Mouse (Mus musculus) heart, embryonic 14.5 days (tissue): ENCODE measurements around the gene 1700066M21Rik. TPM values are rescaled to one million over a fixed set of nuclear protein-coding genes. Genes with fewer than 3 reads are reported as not detected.

ENCODE experiments used
- ATAC-seq: fragments of 200-750 bp; cut with Nextera tagmentation; 2 replicates; pipeline ENCODE4 v1.8.0; 2017; ENCODE audit warnings: low read depth, moderate TSS enrichment; ENCODE audit not compliant: insufficient number of reproducible peaks, insufficient read depth, low FRiP score
- H3K27ac ChIP-seq, 2 experiments: fragments of 200-500 bp in 1 of 2; fragments of 300-500 bp in 1 of 2; sonication (generic) in 1 of 2; replicated peaks in 1 of 2; 2 replicates each; pipeline ENCODE4 v1.5.1; 2012 to 2014; ENCODE audit warnings: low read depth in 2 of 2, low read length in 2 of 2, control low read depth in 1 of 2, mild to moderate bottlenecking in 1 of 2, mixed read lengths in 1 of 2; ENCODE audit not compliant: control insufficient read depth in 1 of 2, insufficient read depth in 1 of 2
- H3K27me3 ChIP-seq: fragments of 300-500 bp; sonication (generic); 2 replicates; pipeline ENCODE4 v1.6.1; 2014; ENCODE audit warnings: mild to moderate bottlenecking, low read length, control low read depth; ENCODE audit not compliant: control insufficient read depth, insufficient read depth
- H3K36me3 ChIP-seq: fragments of 300-500 bp; sonication (generic); 2 replicates; pipeline ENCODE4 v1.6.1; 2014; ENCODE audit warnings: mild to moderate bottlenecking, control low read depth, low read length, mixed read lengths; ENCODE audit not compliant: control insufficient read depth, insufficient read depth
- H3K4me1 ChIP-seq, 2 experiments: fragments of 200-500 bp in 1 of 2; fragments of 300-500 bp in 1 of 2; sonication (generic) in 1 of 2; 2 replicates each; pipeline ENCODE4 v1.6.1; 2012 to 2014; ENCODE audit warnings: low read length in 2 of 2, control low read depth in 1 of 2, mixed read lengths in 1 of 2; ENCODE audit not compliant: control insufficient read depth in 2 of 2, insufficient read depth in 2 of 2
- H3K4me2 ChIP-seq: fragments of 300-500 bp; sonication (generic); 2 replicates; pipeline ENCODE4 v1.6.1; 2014; ENCODE audit warnings: mild to moderate bottlenecking, low read length
- H3K4me3 ChIP-seq, 2 experiments: fragments of 200-500 bp in 1 of 2; fragments of 300-500 bp in 1 of 2; sonication (generic) in 1 of 2; 2 replicates each; pipeline ENCODE4 v1.5.1; 2012 to 2014; ENCODE audit warnings: low read length in 2 of 2, mild to moderate bottlenecking in 2 of 2, control low read depth in 1 of 2, low read depth in 1 of 2, moderate library complexity in 1 of 2; ENCODE audit not compliant: control insufficient read depth in 1 of 2, insufficient read depth in 1 of 2
- H3K9ac ChIP-seq: fragments of 300-500 bp; sonication (generic); 2 replicates; pipeline ENCODE4 v1.6.1; 2014; ENCODE audit warnings: mild to moderate bottlenecking, low read length
- H3K9me3 ChIP-seq: fragments of 300-500 bp; sonication (generic); 2 replicates; pipeline ENCODE4 v1.6.1; 2016; ENCODE audit warnings: low read length, control low read depth; ENCODE audit not compliant: control insufficient read depth
- WGBS: fragments of 180-500 bp; shearing (Covaris S2); extraction: QIAGEN DNeasy Blood & Tissue Kit; methylation state at CpG from one replicate; pipeline ENCODE4 v1.1.7; 2014; 5-methylcytosine and 5-hydroxymethylcytosine counted together
- polyA plus RNA-seq: library from polyadenylated mRNA; unstranded; fragments of >200 nt; fragmentation: Nextera tagmentation; extraction: Ambion mirVana; gene quantifications from 2 replicates; pipeline ENCODE4 v1.2.1, GENCODE M21; 2014

Gene 1700066M21Rik
- polyA plus RNA-seq, 1 experiment from 2014 or later: 8.7 TPM

DNA sequence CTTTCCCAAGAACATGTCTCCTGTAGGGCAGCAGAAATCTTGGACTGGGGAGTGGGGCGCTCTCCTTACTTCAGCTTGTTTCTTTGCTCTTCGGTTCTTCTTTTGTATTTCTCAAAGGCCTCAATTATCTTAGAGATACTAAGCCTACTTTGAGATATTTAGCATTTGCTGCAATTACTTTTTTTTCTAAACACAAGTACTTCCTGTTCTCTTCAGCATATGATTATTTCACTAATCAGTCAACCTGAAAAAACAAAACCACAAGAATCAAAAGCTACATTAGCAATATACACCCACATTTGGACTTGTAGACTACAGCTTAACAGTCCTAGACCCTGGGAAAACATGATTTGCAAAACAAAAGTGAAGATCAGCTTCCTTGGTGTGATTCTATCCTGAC, 2.1 kb upstream of the 1700066M21Rik start:
- Histone ChIP-seq H3K27me3 (no peaks in the 10 kb centered on the region), H3K4me3 (no peak overlapping the region), H3K9me3 (no peaks in the 10 kb centered on the region), H3K9ac (no peak overlapping the region), H3K4me2 (no peak overlapping the region), H3K27ac (no peak overlapping the region), H3K4me1 (peaks cover 0 to 15% of the 10 kb centered on the region in 2 experiments; a peak in 2 of 4 replicates), H3K36me3 (no peaks in the 10 kb centered on the region)
- ATAC-seq: no peak
- WGBS: 79% methylated on average over 2 of the region's 2 CpGs

DNA sequence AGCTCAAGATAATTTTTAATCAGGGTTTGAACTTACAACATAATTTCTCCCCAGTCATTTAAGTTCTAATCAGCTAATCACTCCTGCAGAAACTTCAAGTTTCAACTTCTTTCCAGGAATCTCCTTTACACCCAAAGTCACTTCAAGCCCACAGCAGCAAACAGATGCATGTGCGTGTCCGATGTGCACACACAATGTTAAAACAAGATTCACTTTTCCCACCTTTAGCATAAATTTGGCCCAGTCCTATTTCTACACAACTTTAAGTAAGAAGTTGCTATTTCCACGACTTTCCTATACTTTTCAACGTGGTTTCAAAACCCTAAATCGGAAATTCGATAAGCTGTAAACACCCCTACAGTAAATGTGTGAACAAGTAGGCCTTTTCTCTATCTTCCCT, 614 bp upstream of the 1700066M21Rik start:
- Histone ChIP-seq H3K4me2 (peak overlapping the region; percentile 70), H3K27ac (peak overlapping the region in 1 of 2 experiments; percentile 37; a peak in 1 of 4 replicates), H3K9me3 (no peaks in the 10 kb centered on the region), H3K27me3 (no peaks in the 10 kb centered on the region), H3K36me3 (no peaks in the 10 kb centered on the region), H3K9ac (peak overlapping the region; percentile 93), H3K4me3 (peak overlapping the region in 1 of 2 experiments; percentile 94; a peak in 2 of 4 replicates), H3K4me1 (peaks cover 0 to 15% of the 10 kb centered on the region in 2 experiments; a peak in 2 of 4 replicates)
- 52% methylated on average over 6 of the region's 6 CpGs for WGBS
- no peak for ATAC-seq

DNA sequence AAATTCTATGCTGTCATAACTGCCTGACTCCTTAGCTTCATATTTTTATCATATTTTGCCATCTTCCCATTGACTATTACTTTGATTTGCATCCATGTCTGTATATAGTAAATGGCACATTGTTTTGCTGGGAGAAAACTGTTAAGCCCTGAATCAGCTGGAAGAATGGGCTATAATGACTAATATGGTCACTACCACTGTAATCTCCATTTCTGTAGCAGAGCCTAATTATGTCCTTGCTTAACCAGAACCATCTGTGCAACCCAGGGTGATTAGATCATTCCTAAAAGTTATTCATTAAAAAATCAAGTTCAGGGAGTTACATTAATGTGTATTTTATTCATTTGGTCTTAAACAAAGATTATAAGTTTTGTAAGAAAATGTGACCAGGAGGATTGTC, 9.1 kb downstream of the 1700066M21Rik start:
- ATAC-seq: no peak
- no peak overlapping the region for H3K4me2 ChIP-seq
- no peak overlapping the region for H3K4me3 ChIP-seq
- peaks cover 39% of the 10 kb centered on the region for H3K36me3 ChIP-seq
- H3K27ac ChIP-seq: no peak overlapping the region
- no peak overlapping the region for H3K9ac ChIP-seq
- no peaks in the 10 kb centered on the region for H3K4me1 ChIP-seq
- H3K9me3 ChIP-seq: no peaks in the 10 kb centered on the region
- H3K27me3 ChIP-seq: no peaks in the 10 kb centered on the region

DNA sequence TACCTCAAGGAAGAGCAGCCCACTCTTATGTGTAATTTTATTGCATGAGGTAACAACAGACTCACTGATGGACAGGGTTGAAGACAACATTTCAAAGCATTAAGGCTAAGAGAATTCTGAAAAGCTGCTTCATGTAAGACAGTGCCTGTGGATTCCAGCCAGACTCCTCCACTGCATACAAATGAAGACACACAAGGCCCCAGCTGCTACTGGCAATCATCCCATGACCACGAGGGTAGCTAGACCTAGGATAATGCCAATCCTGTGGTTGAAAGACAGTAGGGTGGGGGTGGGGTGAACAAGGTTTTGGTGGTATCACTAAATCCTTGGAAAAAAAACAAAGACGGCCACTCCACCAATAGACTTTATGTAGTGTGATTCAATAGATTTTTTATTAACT, 10.5 kb downstream of the 1700066M21Rik start:
- H3K36me3 ChIP-seq: peaks cover 51% of the 10 kb centered on the region
- ATAC-seq: no peak
- no peak overlapping the region for H3K9ac ChIP-seq
- no peaks in the 10 kb centered on the region for H3K9me3 ChIP-seq
- no peak overlapping the region for H3K27ac ChIP-seq
- H3K4me2 ChIP-seq: no peak overlapping the region
- no peaks in the 10 kb centered on the region for H3K27me3 ChIP-seq
- no peak overlapping the region for H3K4me3 ChIP-seq
- WGBS: 82% methylated on average over 2 of the region's 2 CpGs
- H3K4me1 ChIP-seq: no peaks in the 10 kb centered on the region

DNA sequence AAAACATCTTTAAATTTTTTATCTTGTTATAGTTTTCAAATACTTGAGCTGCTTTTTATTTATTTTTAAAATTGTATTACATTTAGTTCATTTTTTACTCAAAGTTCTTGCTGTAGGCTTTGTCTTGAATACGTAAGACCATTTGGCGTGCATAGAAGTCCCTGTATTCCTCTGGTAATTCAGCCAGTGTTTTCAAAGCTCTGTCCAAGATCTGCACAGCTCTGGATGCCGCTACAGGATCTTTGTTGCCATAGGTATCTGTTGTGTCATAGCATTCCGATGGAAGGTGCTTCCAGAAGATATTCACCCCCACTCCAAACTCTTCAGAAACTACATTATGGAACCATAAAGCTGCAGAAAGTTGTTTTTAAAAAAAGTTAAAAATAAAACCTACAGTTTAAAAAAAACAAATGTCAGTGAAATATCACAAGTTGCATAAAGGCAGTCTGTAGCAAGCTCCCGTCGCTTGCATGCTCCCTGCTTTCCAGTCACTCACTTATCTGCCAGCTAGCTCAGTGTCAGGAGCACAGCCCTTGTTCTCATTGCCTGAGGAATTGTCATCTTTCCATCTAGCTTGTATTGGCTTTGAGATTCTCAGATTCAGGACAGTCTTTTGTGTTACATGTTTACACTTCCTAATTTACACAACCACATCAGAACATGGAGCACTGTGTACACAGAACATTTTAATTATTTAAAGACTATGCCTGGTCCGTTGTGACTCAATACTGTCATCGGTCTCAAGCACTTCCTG, 11.2 kb downstream of the 1700066M21Rik start:
- 86% methylated on average over 8 of the region's 8 CpGs for WGBS
- peaks cover 58% of the 10 kb centered on the region for H3K36me3 ChIP-seq
- no peak overlapping the region for H3K9ac ChIP-seq
- H3K4me3 ChIP-seq: no peak overlapping the region
- H3K4me2 ChIP-seq: no peak overlapping the region
- no peaks in the 10 kb centered on the region for H3K9me3 ChIP-seq
- no peaks in the 10 kb centered on the region for H3K4me1 ChIP-seq
- no peak overlapping the region for H3K27ac ChIP-seq
- ATAC-seq: no peak
- no peaks in the 10 kb centered on the region for H3K27me3 ChIP-seq

DNA sequence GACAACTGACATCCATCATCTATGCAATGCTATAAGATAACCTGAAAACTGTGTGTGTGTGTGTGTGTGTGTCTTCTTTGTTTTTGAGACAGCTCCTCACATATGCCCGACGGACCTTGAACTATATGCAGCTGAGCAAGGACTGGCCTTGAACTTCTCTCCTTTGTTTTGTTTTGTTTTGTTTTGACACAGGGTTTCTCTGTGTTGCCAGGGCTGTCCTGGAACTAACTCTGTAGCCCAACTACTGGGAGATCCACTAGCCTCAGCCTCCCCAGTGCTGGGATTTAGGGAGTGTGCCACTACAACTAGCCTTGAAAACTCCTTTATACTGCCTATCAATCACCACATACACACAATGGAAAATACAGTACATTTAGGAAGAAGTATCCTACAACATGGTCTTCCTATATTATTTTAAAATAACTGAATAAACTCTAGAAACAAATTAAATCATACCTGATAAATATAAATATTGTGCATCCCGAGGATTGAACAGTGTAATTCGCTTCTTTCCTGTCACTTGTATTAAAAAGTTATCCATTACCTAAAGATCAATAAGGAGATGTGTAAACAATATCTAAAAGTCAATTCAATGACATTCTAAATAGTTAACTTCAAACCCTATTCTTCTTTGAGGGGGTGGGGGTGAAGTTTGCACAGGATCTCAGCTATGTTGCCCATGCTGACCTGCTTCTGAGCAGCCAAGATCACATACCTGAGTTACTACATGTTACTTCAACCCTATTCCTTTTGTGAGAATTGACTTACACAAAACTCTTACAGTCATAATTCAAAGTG, 13.8 kb downstream of the 1700066M21Rik start:
- no peak overlapping the region for H3K27ac ChIP-seq
- H3K4me3 ChIP-seq: no peak overlapping the region
- H3K9ac ChIP-seq: no peak overlapping the region
- peaks cover 69% of the 10 kb centered on the region for H3K36me3 ChIP-seq
- WGBS: 90% methylated on average over 4 of the region's 4 CpGs
- H3K4me2 ChIP-seq: no peak overlapping the region
- ATAC-seq: no peak
- H3K9me3 ChIP-seq: no peaks in the 10 kb centered on the region
- H3K27me3 ChIP-seq: no peaks in the 10 kb centered on the region
- H3K4me1 ChIP-seq: no peaks in the 10 kb centered on the region

DNA sequence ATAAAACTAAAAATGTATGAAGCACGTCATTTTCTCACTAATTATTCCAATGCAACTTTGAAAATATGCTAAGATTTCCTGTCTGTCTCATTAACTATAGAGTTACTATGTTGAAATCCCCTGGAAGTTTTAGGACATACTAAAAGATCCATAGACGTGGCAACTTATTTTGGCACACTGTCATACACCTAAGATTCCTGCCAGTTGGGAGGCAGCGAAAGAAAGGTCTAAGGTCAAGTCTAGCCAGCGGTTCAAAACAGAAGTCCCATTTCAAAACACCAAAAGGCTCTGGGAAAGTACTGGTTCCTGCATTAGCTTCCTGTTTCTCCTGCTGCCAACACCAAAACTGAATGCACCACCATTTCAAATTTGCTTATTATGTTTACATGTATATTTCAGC, 15.0 kb downstream of the 1700066M21Rik start:
- Histone ChIP-seq H3K9ac (no peak overlapping the region), H3K27me3 (no peaks in the 10 kb centered on the region), H3K27ac (no peak overlapping the region), H3K36me3 (peaks cover 77% of the 10 kb centered on the region), H3K4me1 (no peaks in the 10 kb centered on the region), H3K4me2 (no peak overlapping the region), H3K4me3 (no peak overlapping the region), H3K9me3 (no peaks in the 10 kb centered on the region)
- 93% methylated on average over 4 of the region's 4 CpGs for WGBS
- no peak for ATAC-seq
